Comparison of ENCODE assay signal across 8 mouse cellular contexts in the genomic region with DNA sequence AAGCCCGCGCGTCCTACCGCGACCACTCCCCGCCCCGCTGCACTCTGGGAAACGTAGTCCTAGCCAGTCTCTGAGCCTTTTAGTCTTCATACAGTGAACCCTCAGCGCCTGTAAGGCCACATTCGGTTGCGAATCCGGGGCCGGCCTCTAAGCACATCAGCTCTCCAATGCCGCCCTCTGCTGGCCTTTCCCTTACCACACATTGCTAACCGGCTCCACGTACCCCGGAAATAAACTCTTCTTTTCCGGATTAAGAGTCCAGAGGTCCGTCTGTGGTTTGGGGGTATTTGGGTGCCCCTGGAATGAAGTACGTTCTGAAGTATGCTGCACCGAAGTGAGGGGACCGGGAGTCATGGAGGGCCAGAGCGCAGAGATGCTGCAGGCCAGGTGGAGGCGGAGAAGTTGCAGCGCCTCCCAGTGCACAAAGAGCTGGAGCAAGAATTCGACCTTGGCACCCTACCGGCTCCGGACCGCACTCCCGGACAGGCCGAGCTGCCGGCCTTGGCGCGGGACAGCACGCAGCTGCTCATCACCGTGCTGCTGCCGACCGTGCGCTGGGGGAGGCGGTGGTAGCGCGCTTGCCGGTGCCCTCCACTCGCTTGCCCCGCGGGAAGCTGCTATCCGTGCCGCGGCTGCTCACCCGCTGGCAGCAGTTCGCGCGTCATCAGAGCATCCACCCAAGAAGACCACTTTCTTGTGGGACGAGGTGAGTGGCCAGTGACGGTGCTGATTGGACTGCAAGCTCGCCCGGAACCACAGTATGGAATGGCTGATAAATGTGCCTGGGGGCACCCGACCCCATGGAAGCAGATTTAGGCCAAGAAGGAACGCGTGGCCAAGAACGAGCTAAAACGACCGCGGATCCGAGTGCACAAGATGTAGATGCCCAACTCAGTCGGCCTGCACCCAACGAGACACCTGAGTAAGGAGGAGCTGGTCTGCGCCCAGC.
A peak's percentile ranks its signal among the peaks of the same experiment; 100 is the strongest.
DNase-seq lines count a peak whose midpoint lies in the region; ATAC-seq lines count a peak whose summit lies in the region.

No protein-coding gene starts in this region.

- peak overlapping the region; percentile 70 for H3K27ac ChIP-seq in hindbrain, embryonic 11.5 days (ENCODE audit: low read depth, low read length)

- 0 out of 2 replicates have a peak, but pooled peaks cover 2% of the 10 kb centered on the region for H3K4me1 ChIP-seq in hindbrain, embryonic 11.5 days (replicated peaks; ENCODE audit: control insufficient read depth, insufficient read depth, low read length)

- no peaks in the 10 kb centered on the region for H3K36me3 ChIP-seq in hindbrain, embryonic 11.5 days (ENCODE audit: control insufficient read depth, insufficient read depth, low read length)

- under 1% methylated on average over 68 of the region's 68 CpGs for WGBS in hindbrain, embryonic 11.5 days

- no peaks in the 10 kb centered on the region for H3K9me3 ChIP-seq in hindbrain, embryonic 11.5 days (ENCODE audit: control insufficient read depth, low read length)

- H3K4me2 ChIP-seq in hindbrain, embryonic 11.5 days (replicated peaks; ENCODE audit: low read depth, low read length) = peak overlapping the region; percentile 87

- ATAC-seq in hindbrain, embryonic 11.5 days (ENCODE audit: low FRiP score) = peak; percentile 99

- no peaks in the 10 kb centered on the region for H3K27me3 ChIP-seq in hindbrain, embryonic 11.5 days (ENCODE audit: control insufficient read depth, insufficient read depth, low read length)

- peak; percentile 92 for DNase-seq in Muller cell, postnatal 12 days (ENCODE audit: inconsistent ontology term)
- peak; percentile 95 for DNase-seq in cerebellum, adult 9-11 months
- peak; percentile 95 to 99 for DNase-seq in frontal cortex, adult 2 months (ENCODE audit: extremely low spot score in 1 of 2, low spot score in 1 of 2)
- DNase-seq in hindbrain, embryonic 11.5 days (ENCODE audit: low spot score) = peak; percentile 95
- DNase-seq in layer of hippocampus, postnatal 10 days (ENCODE audit: low spot score in 2 of 2) = peak; percentile 98
- peak; percentile 97 for DNase-seq in lung, postnatal 10 days
- DNase-seq in ovary, postnatal 36 days (ENCODE audit: low spot score) = peak; percentile 94
- peak; percentile 95 for DNase-seq in thymus, postnatal 25 days

- H3K9ac ChIP-seq in hindbrain, embryonic 11.5 days (ENCODE audit: low read depth, low read length) = peak overlapping the region; percentile 87

- peak overlapping the region; percentile 92 for H3K4me3 ChIP-seq in hindbrain, embryonic 11.5 days (ENCODE audit: low read depth, low read length)

Comparison
In these comparisons a context has a peak if more than half of its experiments do, and no peak if none do; other contexts are left out.
1. Peak in every context shown above with its lines: DNase-seq, ATAC-seq, H3K4me3 ChIP-seq and H3K27ac ChIP-seq.